Mouse (Mus musculus) embryonic fibroblast, embryonic 13.5 days (primary cell): ENCODE data around the gene Ccdc155. TPM values are rescaled to one million over a fixed set of nuclear protein-coding genes. Genes with fewer than 3 reads are reported as not detected.
A peak's percentile ranks its signal among the peaks of the same experiment; 100 is the strongest.

ENCODE experiments used
- H3K27ac ChIP-seq: 2 replicates; pipeline ENCODE4 v1.5.1; 2012; ENCODE audit warnings: low read length, control low read depth, inconsistent platforms; ENCODE audit not compliant: insufficient read depth
- H3K4me1 ChIP-seq: 2 replicates; pipeline ENCODE4 v1.6.1; 2011; ENCODE audit warnings: low read length; ENCODE audit not compliant: control insufficient read depth, insufficient read depth
- H3K4me3 ChIP-seq: 2 replicates; pipeline ENCODE4 v1.5.1; 2011; ENCODE audit warnings: mild to moderate bottlenecking, control low read depth, low read length; ENCODE audit not compliant: insufficient read depth
- CTCF ChIP-seq: IDR thresholded peaks from 2 replicates; pipeline ENCODE4 v1.5.1; 2011; ENCODE audit warnings: mild to moderate bottlenecking, control low read depth, low read length, moderate library complexity, borderline replicate concordance; ENCODE audit not compliant: insufficient read depth
- POLR2A ChIP-seq: IDR thresholded peaks from 2 replicates; pipeline ENCODE4 v1.6.1; 2011; ENCODE audit warnings: low read depth, mild to moderate bottlenecking, control low read depth, low read length, moderate library complexity
- polyA plus RNA-seq: library from polyadenylated mRNA; stranded (reverse); fragments of >200 nt; gene quantifications from 2 replicates; pipeline ENCODE4 v1.2.4, GENCODE M21; 2011; ENCODE audit warnings: low read depth; ENCODE audit not compliant: missing spikeins, insufficient read length

Ccdc155 gene
- polyA plus RNA-seq, 1 experiment = not detected

DNA sequence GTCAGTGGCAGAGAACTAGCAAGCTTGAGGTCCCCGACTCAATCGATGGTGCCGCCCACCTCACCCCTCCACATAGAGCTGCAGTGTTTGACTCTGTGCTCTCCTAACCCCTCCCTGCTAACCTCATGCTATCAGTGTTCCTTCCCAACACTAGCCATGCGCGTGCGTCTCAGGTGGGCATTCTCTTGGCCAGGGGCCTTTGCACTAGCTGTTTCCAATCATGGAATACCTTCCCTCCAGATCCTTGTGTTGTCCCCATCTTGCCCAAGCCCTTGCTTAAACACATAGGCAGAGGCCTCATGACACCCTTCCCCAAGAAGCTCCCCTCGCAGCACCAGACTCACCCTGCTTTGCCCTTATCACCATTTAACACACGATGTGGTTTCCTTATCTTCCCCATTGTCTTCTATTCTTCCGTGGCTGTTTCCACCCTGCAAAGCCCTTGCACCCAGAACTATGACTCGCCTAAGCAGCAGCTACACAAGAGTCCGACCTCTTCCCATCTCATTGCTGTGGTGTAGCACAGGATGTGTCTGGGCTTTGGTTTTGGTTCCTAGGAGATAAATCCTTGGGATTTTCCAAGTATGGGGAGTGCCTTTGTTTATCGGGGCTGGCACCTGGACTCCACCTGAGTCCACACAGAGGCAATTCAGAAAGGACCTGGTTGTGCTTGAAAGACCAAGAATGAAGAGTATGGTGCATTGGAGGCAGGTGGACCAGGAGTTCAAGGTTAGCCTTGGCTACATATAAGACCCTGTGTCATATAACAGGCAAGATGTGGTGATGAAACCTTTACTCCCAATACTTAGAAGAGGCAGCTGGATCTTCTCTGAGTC is 67.3 kb downstream of the Ccdc155 start:
- TF ChIP-seq POLR2A (no peak), CTCF (no peak)
- Histone ChIP-seq H3K27ac (no peak overlapping the region), H3K4me1 (no peaks in the 10 kb centered on the region), H3K4me3 (no peak overlapping the region)

DNA sequence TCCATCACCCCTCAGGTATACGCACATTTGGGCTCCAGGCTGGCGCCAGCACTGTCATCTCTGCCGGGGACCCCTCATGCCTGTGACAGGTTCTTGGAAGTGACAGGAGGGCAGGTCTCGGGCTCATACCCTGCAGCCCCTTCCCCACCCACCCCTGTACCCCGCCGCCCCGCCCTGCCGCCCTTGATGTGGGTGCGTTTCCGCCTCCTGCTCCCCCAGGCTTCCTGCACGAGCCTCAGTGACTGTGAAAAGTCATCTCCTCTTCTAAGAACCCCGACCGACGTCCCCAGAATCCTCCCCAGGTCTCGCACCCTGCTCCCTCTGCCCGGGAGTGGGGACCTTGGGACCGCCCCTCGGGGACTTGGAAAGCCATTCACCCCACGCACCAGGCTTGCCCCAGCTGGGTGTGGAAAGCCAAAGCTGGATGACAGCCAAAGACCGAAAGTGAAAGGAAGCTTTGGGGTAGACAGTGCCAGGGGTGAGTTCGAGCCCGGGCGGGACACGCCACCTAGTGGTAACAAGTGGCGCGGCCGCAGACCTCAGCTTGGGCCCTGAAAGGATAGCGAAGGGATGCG is 68.6 kb downstream of the Ccdc155 start, which contains the start of the genes Gm45713 and Flt3l:
TSS of gene Gm45713 (minus strand) at position 239 of the 575 bp plus-strand sequence.
TSS of gene Flt3l (minus strand) at position 440 of the 575 bp plus-strand sequence.
- no peak within 1 kb of the TSS for H3K27ac ChIP-seq
- H3K4me1 ChIP-seq = no peaks in the 10 kb centered on the region
- TF ChIP-seq CTCF = peak; percentile 86
- TF ChIP-seq POLR2A = peak; percentile 69
- H3K4me3 ChIP-seq = peak within 1 kb of the TSS; percentile 45

- Histone ChIP-seq H3K27ac (no peak overlapping the region), H3K4me3 (no peak overlapping the region), H3K4me1 (no peaks in the 10 kb centered on the region)
- TF ChIP-seq POLR2A = no peak
- TF ChIP-seq CTCF = no peak
These were observed 69.3 kb downstream of the Ccdc155 start for GRCm38 (mm10) chr7:45135370-45135769.

DNA sequence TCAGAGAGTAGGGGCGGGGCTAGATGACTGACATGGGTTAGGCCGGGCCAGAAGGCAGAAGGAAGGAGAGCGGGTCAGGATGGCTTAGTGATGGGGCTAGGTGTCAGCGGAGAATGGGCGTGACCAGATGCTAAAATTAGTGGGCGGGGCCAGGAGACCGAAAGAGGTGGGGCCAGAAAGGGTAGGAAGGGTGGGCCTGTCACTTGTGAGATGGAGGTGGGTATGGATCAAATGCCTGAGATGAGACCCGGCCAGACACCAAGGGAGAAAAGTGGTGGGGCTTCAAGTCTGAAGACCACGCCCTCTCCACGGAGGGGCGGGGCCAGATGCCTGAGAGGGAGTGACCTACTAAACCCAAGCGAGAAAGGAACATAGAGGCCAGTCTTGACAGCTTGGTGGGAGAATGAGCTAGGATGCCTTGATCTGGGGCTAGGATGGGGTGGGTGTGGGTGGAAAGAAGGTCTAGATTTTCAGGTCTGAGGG is 70.1 kb downstream of the Ccdc155 start:
- TF ChIP-seq CTCF (no peak), POLR2A (no peak)
- Histone ChIP-seq H3K4me3 (no peak overlapping the region), H3K27ac (no peak overlapping the region), H3K4me1 (no peaks in the 10 kb centered on the region)

Other genes with a start within 250 kb of the Ccdc155 start
- 68.9 and 82.5 TPM in 2 replicates for gene Cpt1c, start 230.0 kb downstream of the Ccdc155 start, polyA plus RNA-seq
- 403 and 439 TPM in 2 replicates for gene Prmt1, start 218.3 kb downstream of the Ccdc155 start, polyA plus RNA-seq
- 62.2 and 75.1 TPM in 2 replicates for gene Irf3, start 207.2 kb downstream of the Ccdc155 start, polyA plus RNA-seq
- 31.8 and 37.1 TPM in 2 replicates for gene Bcl2l12, start 206.2 kb downstream of the Ccdc155 start, polyA plus RNA-seq
- 75.4 and 79.8 TPM in 2 replicates for gene Scaf1, start 188.5 kb downstream of the Ccdc155 start, polyA plus RNA-seq
- 83.0 and 116 TPM in 2 replicates for gene Rras, start 186.9 kb downstream of the Ccdc155 start, polyA plus RNA-seq
- gene Prr12, start 152.0 kb downstream of the Ccdc155 start, polyA plus RNA-seq = 15.4 and 16.9 TPM in 2 replicates
- 33.0 and 38.0 TPM in 2 replicates for gene Nosip, start 142.5 kb downstream of the Ccdc155 start, polyA plus RNA-seq
- 15.1 and 17.5 TPM in 2 replicates for gene Prrg2, start 142.2 kb downstream of the Ccdc155 start, polyA plus RNA-seq
- gene Rcn3, start 112.7 kb downstream of the Ccdc155 start, polyA plus RNA-seq = 439 and 601 TPM in 2 replicates
- gene Fcgrt, start 101.0 kb downstream of the Ccdc155 start, polyA plus RNA-seq = 41.5 and 64.3 TPM in 2 replicates
- 1,929 and 1,977 TPM in 2 replicates for gene Rps11, start 80.5 kb downstream of the Ccdc155 start, polyA plus RNA-seq
- gene Rpl13a, start 76.1 kb downstream of the Ccdc155 start, polyA plus RNA-seq = 3,288 and 3,370 TPM in 2 replicates
- gene Gm45713, start 68.7 kb downstream of the Ccdc155 start, polyA plus RNA-seq = 1.8 TPM in 2 replicates
- 9.4 and 17.1 TPM in 2 replicates for gene Flt3l, start 68.5 kb downstream of the Ccdc155 start, polyA plus RNA-seq
- gene Pih1d1, start 50.6 kb downstream of the Ccdc155 start, polyA plus RNA-seq = 45.6 and 56.2 TPM in 2 replicates
- 24.9 and 25.0 TPM in 2 replicates for gene Aldh16a1, start 50.3 kb downstream of the Ccdc155 start, polyA plus RNA-seq
- gene Slc17a7, start 40.9 kb downstream of the Ccdc155 start, polyA plus RNA-seq = 0.28 and 0.58 TPM in 2 replicates
- not detected in 2 replicates for gene Gfy, start 25.3 kb downstream of the Ccdc155 start, polyA plus RNA-seq
- gene Pth2, start 23.9 kb downstream of the Ccdc155 start, polyA plus RNA-seq = not detected in 2 replicates
- gene Dkkl1, start 7.3 kb upstream of the Ccdc155 start, polyA plus RNA-seq = not detected in 2 replicates
- gene Tead2, start 10.9 kb upstream of the Ccdc155 start, polyA plus RNA-seq = 79.9 and 94.3 TPM in 2 replicates
- 0.86 TPM in 1 of 2 replicates, not detected in the other for gene Cd37, start 34.2 kb upstream of the Ccdc155 start, polyA plus RNA-seq
- gene Slc6a16, start 36.2 kb upstream of the Ccdc155 start, polyA plus RNA-seq = not detected in 2 replicates
- not detected in 2 replicates for gene Slc6a21, start 72.6 kb upstream of the Ccdc155 start, polyA plus RNA-seq
- gene Trpm4, start 128.9 kb upstream of the Ccdc155 start, polyA plus RNA-seq = 9.8 and 12.8 TPM in 2 replicates
- not detected in 2 replicates for gene Hrc, start 130.4 kb upstream of the Ccdc155 start, polyA plus RNA-seq
- 2.5 and 2.7 TPM in 2 replicates for gene Ppfia3, start 162.1 kb upstream of the Ccdc155 start, polyA plus RNA-seq
- 2.3 TPM in 1 of 2 replicates, not detected in the other for gene Lin7b, start 165.7 kb upstream of the Ccdc155 start, polyA plus RNA-seq
- gene Snrnp70, start 190.8 kb upstream of the Ccdc155 start, polyA plus RNA-seq = 407 and 463 TPM in 2 replicates
- not detected in 2 replicates for gene Kcna7, start 200.8 kb upstream of the Ccdc155 start, polyA plus RNA-seq
- gene Ntf5, start 208.8 kb upstream of the Ccdc155 start, polyA plus RNA-seq = 0.79 and 1.0 TPM in 2 replicates
- gene Lhb, start 215.9 kb upstream of the Ccdc155 start, polyA plus RNA-seq = not detected in 2 replicates
- gene Gys1, start 230.0 kb upstream of the Ccdc155 start, polyA plus RNA-seq = 47.6 and 58.2 TPM in 2 replicates
- 67.9 and 74.6 TPM in 2 replicates for gene Ruvbl2, start 233.2 kb upstream of the Ccdc155 start, polyA plus RNA-seq